Mouse (Mus musculus) neural tube, embryonic 14.5 days (tissue): ENCODE results near the gene Phlda2. TPM values are rescaled to one million over a fixed set of nuclear protein-coding genes. Genes with fewer than 3 reads are reported as not detected.

Experiments used
- ATAC-seq: fragments of 200-750 bp; cut with Nextera tagmentation; 2 replicates; pipeline ENCODE4 v1.8.0; 2017; ENCODE audit warnings: low read depth, mild to moderate bottlenecking, moderate TSS enrichment, moderate library complexity
- H3K27ac ChIP-seq: fragments of 300-500 bp; sonication (generic); 2 replicates; pipeline ENCODE4 v1.5.1; 2014; ENCODE audit warnings: low read depth, mild to moderate bottlenecking, control low read depth, low read length, moderate library complexity, mixed read lengths
- H3K27me3 ChIP-seq: fragments of 300-500 bp; sonication (generic); 2 replicates; pipeline ENCODE4 v1.6.1; 2014; ENCODE audit warnings: low read length; ENCODE audit not compliant: control insufficient read depth, insufficient read depth
- H3K36me3 ChIP-seq: fragments of 300-500 bp; sonication (generic); 2 replicates; pipeline ENCODE4 v1.6.1; 2014; ENCODE audit warnings: low read length, mixed read lengths; ENCODE audit not compliant: control insufficient read depth, insufficient read depth
- H3K4me1 ChIP-seq: fragments of 300-500 bp; sonication (generic); 2 replicates; pipeline ENCODE4 v1.6.1; 2014; ENCODE audit warnings: low read length; ENCODE audit not compliant: control insufficient read depth, insufficient read depth
- H3K4me2 ChIP-seq: fragments of 300-500 bp; sonication (generic); 2 replicates; pipeline ENCODE4 v1.6.1; 2014; ENCODE audit warnings: mild to moderate bottlenecking, low read depth, low read length, control low read depth
- H3K4me3 ChIP-seq: fragments of 300-500 bp; sonication (generic); 2 replicates; pipeline ENCODE4 v1.5.1; 2014; ENCODE audit warnings: low read depth, low read length, control low read depth, mixed read lengths
- H3K9ac ChIP-seq: fragments of 300-500 bp; sonication (generic); replicated peaks from 2 replicates; pipeline ENCODE4 v1.6.1; 2014; ENCODE audit warnings: low read depth, mild to moderate bottlenecking, control low read depth, low read length, mixed read lengths
- H3K9me3 ChIP-seq: fragments of 300-500 bp; sonication (generic); 2 replicates; pipeline ENCODE4 v1.6.1; 2016; ENCODE audit warnings: low read length; ENCODE audit not compliant: control insufficient read depth
- WGBS: fragments of 180-500 bp; shearing (Covaris S2); extraction: QIAGEN DNeasy Blood & Tissue Kit; methylation state at CpG from one replicate; pipeline ENCODE4 v1.1.7; 2014; 5-methylcytosine and 5-hydroxymethylcytosine counted together
- polyA plus RNA-seq: library from polyadenylated mRNA; unstranded; fragments of >200 nt; fragmentation: Nextera tagmentation; extraction: Ambion mirVana; gene quantifications from 2 replicates; pipeline ENCODE4 v1.2.1, GENCODE M21; 2014

The Phlda2 gene
- polyA plus RNA-seq, 1 experiment from 2014 or later = not detected

DNA sequence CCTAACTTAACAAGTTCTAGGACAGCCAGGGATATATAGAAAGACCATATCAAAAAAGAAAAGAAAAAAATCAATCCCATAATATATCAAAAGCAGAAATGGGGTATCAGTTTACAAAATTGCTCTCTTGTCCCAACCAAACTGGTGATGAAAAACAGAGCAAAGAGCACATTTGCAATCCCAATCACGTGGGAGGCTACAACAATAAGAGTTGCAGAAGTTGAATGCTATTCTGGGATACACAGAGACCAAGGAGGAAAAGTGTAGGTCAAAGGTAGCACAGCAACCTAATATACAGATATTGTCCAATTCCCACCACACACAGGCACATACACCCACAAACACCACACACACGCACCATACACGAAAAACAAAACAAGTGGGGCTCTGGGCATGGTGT is 33.3 kb upstream of the Phlda2 start:
- Histone ChIP-seq H3K9me3 (no peaks in the 10 kb centered on the region), H3K36me3 (peaks cover 49% of the 10 kb centered on the region)
- WGBS = 94% methylated on average over 3 of the region's 3 CpGs

DNA sequence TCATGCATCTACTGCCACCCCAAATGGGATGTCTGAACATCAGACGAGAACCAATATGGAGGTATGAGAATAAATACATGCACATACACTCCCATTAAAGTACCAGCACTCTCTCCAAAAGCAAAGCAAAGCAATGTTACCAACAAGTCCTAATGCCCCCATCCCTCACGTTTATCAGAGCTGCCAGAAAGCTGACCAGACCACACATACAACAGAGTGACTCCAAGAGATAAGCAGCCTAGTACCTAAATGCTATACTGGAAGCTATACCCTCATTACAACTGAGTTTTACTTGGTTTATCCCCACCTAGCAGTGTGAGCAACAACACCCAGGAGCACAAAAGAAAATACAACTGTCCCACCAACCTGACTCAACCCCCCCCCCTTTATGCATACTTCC is 30.3 kb upstream of the Phlda2 start:
- H3K9ac ChIP-seq = no peak overlapping the region
- H3K4me3 ChIP-seq = no peak overlapping the region
- H3K9me3 ChIP-seq = no peaks in the 10 kb centered on the region
- 93% methylated on average over 2 of the region's 2 CpGs for WGBS
- H3K4me2 ChIP-seq = no peak overlapping the region
- peaks cover 69% of the 10 kb centered on the region for H3K36me3 ChIP-seq
- H3K27me3 ChIP-seq = no peaks in the 10 kb centered on the region
- H3K4me1 ChIP-seq = no peaks in the 10 kb centered on the region
- no peak overlapping the region for H3K27ac ChIP-seq
- no peak for ATAC-seq

More for the DNA sequence above, 33.3 kb upstream of the Phlda2 start:
- Histone ChIP-seq H3K4me1 (no peaks in the 10 kb centered on the region), H3K9ac (no peak overlapping the region), H3K27me3 (no peaks in the 10 kb centered on the region), H3K4me2 (no peak overlapping the region), H3K27ac (no peak overlapping the region), H3K4me3 (no peak overlapping the region)
- ATAC-seq = no peak

DNA sequence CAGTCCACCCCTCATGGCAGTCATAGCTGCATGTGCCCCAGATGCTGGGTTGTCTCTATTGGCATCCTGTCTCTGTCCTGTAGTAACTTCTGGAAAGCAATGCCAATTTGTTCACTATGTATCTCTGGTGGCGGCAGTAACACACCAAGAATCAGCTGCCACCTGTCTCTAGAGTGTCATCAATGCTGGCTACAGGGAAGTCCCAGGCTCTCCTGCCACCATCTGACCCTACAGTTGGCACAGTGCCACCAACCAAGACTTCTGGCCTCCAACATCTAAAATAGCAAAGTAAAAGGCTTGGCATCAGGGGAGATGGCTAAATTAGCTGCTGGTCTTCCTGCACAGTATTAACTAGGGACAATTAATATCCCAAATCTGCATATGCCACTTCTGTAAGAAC is 29.5 kb upstream of the Phlda2 start:
- Histone ChIP-seq H3K27me3 (no peaks in the 10 kb centered on the region), H3K4me2 (no peak overlapping the region), H3K9ac (no peak overlapping the region), H3K4me1 (no peaks in the 10 kb centered on the region), H3K9me3 (no peaks in the 10 kb centered on the region), H3K4me3 (no peak overlapping the region), H3K36me3 (peaks cover 71% of the 10 kb centered on the region), H3K27ac (no peak overlapping the region)
- WGBS = 72% methylated on average over 1 of the region's 1 CpGs
- no peak for ATAC-seq

DNA sequence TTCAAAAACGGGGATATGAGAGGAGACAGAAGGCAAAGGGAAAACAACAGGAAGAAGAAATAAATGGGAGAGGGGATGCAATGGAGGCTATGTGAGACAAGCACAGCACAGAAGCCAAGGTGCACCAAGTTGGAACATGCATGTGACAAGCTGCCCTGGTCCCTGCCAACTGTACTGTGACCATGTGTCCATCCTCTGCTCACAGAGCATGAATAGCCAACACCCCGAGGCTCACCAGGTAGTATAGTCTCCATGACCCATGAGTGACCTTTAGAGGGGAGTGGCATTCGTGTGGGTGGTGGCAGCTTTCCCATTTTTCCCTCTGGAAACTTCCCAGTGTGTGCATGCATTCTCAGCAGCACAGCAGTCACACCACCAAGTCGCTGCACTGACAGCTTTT is 16.4 kb upstream of the Phlda2 start:
- Histone ChIP-seq H3K4me1 (no peaks in the 10 kb centered on the region), H3K36me3 (peaks cover 75% of the 10 kb centered on the region), H3K9ac (no peak overlapping the region), H3K27me3 (no peaks in the 10 kb centered on the region), H3K4me3 (no peak overlapping the region), H3K27ac (no peak overlapping the region), H3K4me2 (no peak overlapping the region), H3K9me3 (no peaks in the 10 kb centered on the region)
- WGBS = 87% methylated on average over 4 of the region's 4 CpGs
- no peak for ATAC-seq

DNA sequence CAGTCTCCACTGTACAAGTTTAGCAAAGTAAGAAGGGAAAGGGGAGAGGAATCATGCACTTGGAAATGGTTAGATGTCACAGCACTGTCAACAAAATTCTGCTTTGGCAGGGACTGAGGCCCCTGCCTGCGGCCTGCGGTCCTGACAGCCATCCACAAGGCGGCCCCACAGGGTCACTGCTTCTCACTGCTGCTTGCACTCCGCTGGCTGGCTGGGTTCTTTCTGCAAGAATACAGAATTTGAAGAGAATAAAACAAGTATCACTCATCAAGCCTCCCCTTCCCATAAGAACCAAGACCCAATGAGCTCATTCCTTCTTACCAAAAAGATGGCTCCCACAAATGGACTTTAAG is 11.4 kb upstream of the Phlda2 start:
- Histone ChIP-seq H3K27me3 (no peaks in the 10 kb centered on the region), H3K9ac (no peak overlapping the region), H3K36me3 (peaks cover 51% of the 10 kb centered on the region), H3K4me3 (no peak overlapping the region), H3K4me2 (no peak overlapping the region), H3K9me3 (no peaks in the 10 kb centered on the region), H3K27ac (no peak overlapping the region), H3K4me1 (no peaks in the 10 kb centered on the region)
- ATAC-seq = no peak
- WGBS = 90% methylated on average over 4 of the region's 4 CpGs

DNA sequence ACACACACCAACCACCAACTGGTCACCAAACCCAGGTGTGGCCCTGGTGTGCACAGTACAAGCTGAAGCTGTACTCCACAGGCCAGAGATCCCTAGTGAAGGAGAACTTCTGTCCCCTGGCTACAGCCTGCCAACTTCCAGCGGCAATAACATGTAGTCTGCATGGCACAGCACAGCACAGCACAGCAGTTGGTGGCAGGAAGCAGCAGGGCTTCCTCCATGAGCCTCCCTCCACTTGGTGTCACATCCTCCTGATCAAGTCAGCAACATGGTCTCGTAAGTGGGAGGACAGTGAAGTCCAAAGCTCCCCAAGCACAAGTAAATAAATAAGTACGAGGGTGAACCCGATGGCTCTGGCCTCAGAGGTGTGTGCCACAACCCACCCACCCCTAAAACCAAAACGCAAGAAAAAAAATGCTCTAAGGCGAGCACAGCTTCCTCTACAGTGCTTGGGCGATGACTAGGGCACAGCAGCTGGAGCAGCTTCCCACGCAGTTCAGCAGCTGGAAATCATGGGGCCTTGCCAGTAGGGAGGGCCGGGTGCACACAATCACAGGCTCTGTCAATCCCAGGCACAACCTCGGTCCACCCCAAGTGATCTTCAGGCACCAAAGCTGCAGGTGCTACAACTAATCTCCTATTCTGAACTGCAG is 10.9 kb upstream of the Phlda2 start:
- no peak; the same call in 1 of the 2 replicates for ATAC-seq
- Histone ChIP-seq H3K9me3 (no peaks in the 10 kb centered on the region), H3K4me3 (no peak overlapping the region), H3K4me1 (no peaks in the 10 kb centered on the region), H3K27me3 (no peaks in the 10 kb centered on the region), H3K27ac (no peak overlapping the region), H3K36me3 (peaks cover 46% of the 10 kb centered on the region), H3K4me2 (no peak overlapping the region), H3K9ac (no peak overlapping the region)
- 92% methylated on average over 10 of the region's 10 CpGs for WGBS

DNA sequence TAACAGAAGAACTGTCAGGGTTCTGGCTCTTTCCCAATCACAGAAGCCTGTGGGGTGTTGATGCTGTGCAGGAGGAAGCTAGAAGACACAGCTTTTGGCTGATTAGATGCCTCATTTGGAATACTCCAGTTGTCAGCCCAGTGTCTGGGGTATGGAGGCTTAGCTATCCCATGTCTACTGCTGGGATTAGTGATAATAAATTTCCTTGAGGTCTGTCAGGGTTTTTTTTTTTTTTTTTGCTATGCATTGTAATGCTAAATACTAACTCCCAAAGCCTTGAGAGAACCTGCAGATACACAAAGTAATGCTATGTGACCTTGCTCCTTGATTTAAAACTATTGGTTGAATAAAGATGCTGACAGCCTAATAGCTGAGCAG is 8.4 kb upstream of the Phlda2 start:
- ATAC-seq = no peak
- Histone ChIP-seq H3K4me3 (no peak overlapping the region), H3K27me3 (no peaks in the 10 kb centered on the region), H3K4me2 (no peak overlapping the region), H3K4me1 (no peaks in the 10 kb centered on the region), H3K9ac (no peak overlapping the region), H3K9me3 (no peaks in the 10 kb centered on the region), H3K27ac (no peak overlapping the region), H3K36me3 (peaks cover 30% of the 10 kb centered on the region)

- Histone ChIP-seq H3K4me2 (no peak overlapping the region), H3K9me3 (no peaks in the 10 kb centered on the region), H3K4me1 (no peaks in the 10 kb centered on the region), H3K27me3 (no peaks in the 10 kb centered on the region), H3K4me3 (no peak overlapping the region), H3K36me3 (peaks cover 25% of the 10 kb centered on the region), H3K9ac (no peak overlapping the region), H3K27ac (no peak overlapping the region)
- WGBS = 94% methylated on average over 3 of the region's 3 CpGs
- ATAC-seq = no peak
These were observed 7.8 kb upstream of the Phlda2 start for GRCm38 (mm10) chr7:143510593-143511334.

- H3K27me3 ChIP-seq = peaks cover 5% of the 10 kb centered on the region
- peaks cover 18% of the 10 kb centered on the region for H3K36me3 ChIP-seq
- no peaks in the 10 kb centered on the region for H3K4me1 ChIP-seq
- H3K4me3 ChIP-seq = no peak overlapping the region
- H3K9me3 ChIP-seq = no peaks in the 10 kb centered on the region
- H3K4me2 ChIP-seq = no peak overlapping the region
- no peak overlapping the region for H3K9ac ChIP-seq
- no peak for ATAC-seq
- WGBS = 89% methylated on average over 1 of the region's 1 CpGs
- H3K27ac ChIP-seq = no peak overlapping the region
These were observed 6.6 kb upstream of the Phlda2 start for GRCm38 (mm10) chr7:143509566-143509965.
